Mouse (Mus musculus): Measurements from ENCODE around the gene Lce1b. TPM values are rescaled to one million over a fixed set of nuclear protein-coding genes. Genes with fewer than 3 reads are reported as not detected.

The Lce1b gene
- total and polyA plus RNA-seq, 3 experiments = not detected

DNA sequence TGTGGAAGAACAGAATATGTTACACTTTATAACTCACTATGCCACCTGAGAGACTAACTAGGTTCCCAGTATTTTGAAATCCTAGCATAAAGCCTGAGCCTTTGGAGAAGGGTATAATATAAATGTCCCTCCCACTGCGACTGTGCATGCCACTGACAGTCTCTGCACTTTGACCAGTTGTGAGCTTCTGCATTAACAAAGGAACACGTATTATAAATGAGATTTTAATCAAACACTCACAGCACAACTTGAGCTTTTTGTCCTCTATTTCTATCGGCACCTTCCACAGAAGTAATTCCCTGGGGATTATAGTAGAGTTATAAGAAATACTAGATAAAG lies 18.1 kb downstream of the Lce1b start:
- no peaks in the 10 kb centered on the region for H3K36me3 ChIP-seq (ENCODE audit: control insufficient read depth in 1 of 2, insufficient read depth in 2 of 2, low read length in 2 of 2)
- no peaks in the 10 kb centered on the region for H3K79me2 ChIP-seq (ENCODE audit: control insufficient read depth, insufficient read depth, low read length, poor library complexity)
- H3K4me1 ChIP-seq (ENCODE audit: control insufficient read depth in 1 of 2, insufficient read depth in 2 of 2, low read length in 2 of 2) = no peaks in the 10 kb centered on the region
- no peak overlapping the region for H3K9ac ChIP-seq (ENCODE audit: control insufficient read depth, low read depth, low read length, poor library complexity, severe bottlenecking)
- H3K4me3 ChIP-seq (ENCODE audit: control insufficient read depth in 1 of 2, insufficient read depth in 1 of 2, low read depth in 2 of 2, low read length in 2 of 2) = no peak overlapping the region
- no peaks in the 10 kb centered on the region for H3K9me3 ChIP-seq (replicated peaks; ENCODE audit: insufficient read depth, low read length)
- no peak overlapping the region for H3K27ac ChIP-seq (ENCODE audit: control insufficient read depth, low read depth, low read length)
- no peaks in the 10 kb centered on the region for H3K27me3 ChIP-seq (ENCODE audit: control insufficient read depth in 1 of 2, insufficient read depth in 2 of 2, low read length in 2 of 2)
- TF ChIP-seq CHD2 (IDR thresholded peaks at IDR 0.05; ENCODE audit: low read length) (no peak), CHD1 (IDR thresholded peaks at IDR 0.05; ENCODE audit: low read depth, low read length) (no peak), USF1 (IDR thresholded peaks at IDR 0.05; ENCODE audit: low read depth, low read length) (no peak), USF2 (IDR thresholded peaks at IDR 0.05; ENCODE audit: borderline replicate concordance in 1 of 2, insufficient read depth in 1 of 2, low read depth in 1 of 2, low read length in 2 of 2) (no peak), SIN3A (IDR thresholded peaks at IDR 0.05; ENCODE audit: low read length) (no peak), KAT2A (conservative IDR thresholded peaks at IDR 0.05; ENCODE audit: low read depth, low read length) (no peak), EP300 (IDR thresholded peaks at IDR 0.05; ENCODE audit: low read depth in 1 of 2, low read length in 2 of 2) (no peak), ZKSCAN1 (IDR thresholded peaks at IDR 0.05; ENCODE audit: low read depth, low read length) (no peak), POLR2A (IDR thresholded peaks at IDR 0.05; ENCODE audit: control insufficient read depth in 1 of 2, insufficient read depth in 1 of 2, low read depth in 1 of 2, low read length in 2 of 2, poor library complexity in 1 of 2) (no peak), HCFC1 (IDR thresholded peaks at IDR 0.05; ENCODE audit: low read depth, low read length) (no peak), ZNF384 (IDR thresholded peaks at IDR 0.05; ENCODE audit: low read depth, low read length) (no peak), MEF2A (IDR thresholded peaks at IDR 0.05; ENCODE audit: extremely low read depth, insufficient replicate concordance, low read depth, low read length, poor library complexity, severe bottlenecking) (no peak), TCF12 (IDR thresholded peaks at IDR 0.05; ENCODE audit: low read depth, low read length) (no peak), NRF1 (IDR thresholded peaks at IDR 0.05; ENCODE audit: insufficient read depth, low read depth, low read length, poor library complexity, severe bottlenecking) (no peak)
- no peak for DNase-seq (ENCODE audit: low read depth, low spot score)

DNA sequence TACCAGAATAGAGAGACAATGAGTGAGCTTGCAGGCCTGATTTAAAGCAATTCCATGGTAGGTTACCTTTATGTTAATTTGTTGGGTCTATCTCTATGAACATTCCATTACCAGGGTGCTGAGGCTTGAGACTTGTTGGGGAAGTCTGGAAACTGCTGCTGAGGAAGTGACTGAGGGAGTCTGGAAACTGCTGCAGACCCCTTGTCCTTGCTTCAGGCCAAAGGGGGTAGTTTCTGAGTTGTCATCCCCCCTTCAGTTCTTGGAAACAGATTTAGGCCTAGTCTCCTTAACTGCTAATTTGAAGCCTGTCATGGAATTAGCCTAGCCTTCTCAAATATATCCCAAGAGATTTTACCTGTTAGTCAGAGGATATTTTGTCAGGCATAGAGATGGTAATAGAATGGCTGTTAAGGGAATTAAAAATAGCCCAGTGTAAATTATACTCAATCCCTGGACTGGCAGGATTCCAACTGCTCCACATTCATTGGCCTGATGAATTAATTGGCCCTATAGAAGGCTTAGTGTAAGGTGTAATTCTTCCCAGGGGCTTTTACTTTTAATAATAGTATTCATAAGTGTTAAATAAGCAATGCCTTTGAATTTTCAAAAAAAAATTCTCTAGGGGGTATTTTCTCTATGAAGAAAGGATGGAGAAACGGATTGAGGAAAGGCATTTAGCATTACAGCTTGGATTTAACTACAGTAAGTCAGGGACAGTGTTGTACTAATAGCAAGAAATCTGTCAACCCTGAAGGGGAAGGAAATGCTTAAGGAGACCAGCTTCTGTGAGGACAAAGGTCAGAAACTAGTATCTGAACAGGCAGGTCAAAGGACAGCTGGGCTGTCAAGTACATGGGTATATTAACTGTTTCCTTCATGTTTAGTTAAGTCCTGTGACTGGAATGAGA lies 18.7 kb downstream of the Lce1b start:
- Histone ChIP-seq H3K36me3 (ENCODE audit: control insufficient read depth in 1 of 2, insufficient read depth in 2 of 2, low read length in 2 of 2) (no peaks in the 10 kb centered on the region), H3K27ac (ENCODE audit: control insufficient read depth, low read depth, low read length) (no peak overlapping the region), H3K27me3 (ENCODE audit: control insufficient read depth in 1 of 2, insufficient read depth in 2 of 2, low read length in 2 of 2) (no peaks in the 10 kb centered on the region), H3K4me3 (ENCODE audit: control insufficient read depth in 1 of 2, insufficient read depth in 1 of 2, low read depth in 2 of 2, low read length in 2 of 2) (no peak overlapping the region), H3K79me2 (ENCODE audit: control insufficient read depth, insufficient read depth, low read length, poor library complexity) (no peaks in the 10 kb centered on the region), H3K9ac (ENCODE audit: control insufficient read depth, low read depth, low read length, poor library complexity, severe bottlenecking) (no peak overlapping the region), H3K9me3 (replicated peaks; ENCODE audit: insufficient read depth, low read length) (no peaks in the 10 kb centered on the region), H3K4me1 (ENCODE audit: control insufficient read depth in 1 of 2, insufficient read depth in 2 of 2, low read length in 2 of 2) (no peaks in the 10 kb centered on the region)
- TF ChIP-seq POLR2AphosphoS5 (IDR thresholded peaks at IDR 0.05; ENCODE audit: borderline replicate concordance, low read depth, low read length) (no peak), TBP (IDR thresholded peaks at IDR 0.05; ENCODE audit: low read depth, low read length) (no peak), TAL1 (IDR thresholded peaks at IDR 0.05; ENCODE audit: low read length) (no peak), ELF1 (IDR thresholded peaks at IDR 0.05; ENCODE audit: low read depth, low read length) (no peak), USF2 (IDR thresholded peaks at IDR 0.05; ENCODE audit: borderline replicate concordance in 1 of 2, insufficient read depth in 1 of 2, low read depth in 1 of 2, low read length in 2 of 2) (no peak), UBTF (IDR thresholded peaks at IDR 0.05; ENCODE audit: borderline replicate concordance, insufficient read depth, low read depth, low read length) (no peak), NELFE (IDR thresholded peaks at IDR 0.05; ENCODE audit: low read depth, low read length) (no peak), CHD2 (IDR thresholded peaks at IDR 0.05; ENCODE audit: low read length) (no peak), MYB (IDR thresholded peaks at IDR 0.05; ENCODE audit: low read depth, low read length) (no peak), MYC (IDR thresholded peaks at IDR 0.05; ENCODE audit: low read depth, low read length) (no peak), SMC3 (IDR thresholded peaks at IDR 0.05; ENCODE audit: low read depth, low read length) (no peak), ZC3H11A (IDR thresholded peaks at IDR 0.05; ENCODE audit: low read depth, low read length) (no peak), POLR2AphosphoS2 (IDR thresholded peaks at IDR 0.05; ENCODE audit: low read length) (no peak), RAD21 (IDR thresholded peaks at IDR 0.05; ENCODE audit: low read depth, low read length) (no peak), TCF12 (IDR thresholded peaks at IDR 0.05; ENCODE audit: low read depth, low read length) (no peak), CTCF (IDR thresholded peaks at IDR 0.05 in 2 of 3, conservative IDR thresholded peaks at IDR 0.05 in 1 of 3; ENCODE audit: control insufficient read depth in 1 of 3, insufficient read depth in 1 of 3, low read depth in 2 of 3, low read length in 3 of 3, poor library complexity in 1 of 3, severe bottlenecking in 1 of 3) (no peak)
- no peak for DNase-seq (ENCODE audit: low read depth, low spot score)
